Mouse (Mus musculus): Measurements from ENCODE around the gene Gm4969.

- TF ChIP-seq CTCF (IDR thresholded peaks at IDR 0.05; ENCODE audit: borderline replicate concordance, insufficient read depth, low read depth, low read length) (no peak), POLR2A (IDR thresholded peaks at IDR 0.05; ENCODE audit: borderline replicate concordance, insufficient read depth, low read length) (no peak)
Observed at GRCm38 (mm10) chr7:19049252-19049651, 68.9 kb downstream of the Gm4969 start.
